Mouse (Mus musculus): ENCODE measurements around the gene Atmin.

- TF ChIP-seq MAFK (IDR thresholded peaks at IDR 0.05; ENCODE audit: insufficient read depth, low read depth, low read length) (peak; percentile 30; the same call in 1 of the 2 replicates), ZC3H11A (IDR thresholded peaks at IDR 0.05; ENCODE audit: borderline replicate concordance, low read depth, low read length) (no peak), ZNF384 (IDR thresholded peaks at IDR 0.05; ENCODE audit: low read depth, low read length) (0 out of 2 replicates have a peak, but pooled peaks have one; percentile 18), HCFC1 (IDR thresholded peaks at IDR 0.05; ENCODE audit: borderline replicate concordance, insufficient read depth, low read length) (no peak)
Observed at GRCm38 (mm10) chr8:116946851-116947250, 3.7 kb downstream of the Atmin start.
